Mouse (Mus musculus): Measurements from ENCODE around the gene Gm6583. TPM values are rescaled to one million over a fixed set of nuclear protein-coding genes. Genes with fewer than 3 reads are reported as not detected.

The Gm6583 gene
- polyA plus RNA-seq, 1 experiment from 2014 or later: 0.10 TPM

- H3K27me3 ChIP-seq: no peaks in the 10 kb centered on the region
- no peak overlapping the region for H3K27ac ChIP-seq (replicated peaks)
- no peak overlapping the region for H3K9ac ChIP-seq
- no peaks in the 10 kb centered on the region for H3K9me3 ChIP-seq
- no peak for ATAC-seq (ENCODE audit: low FRiP score, low read depth)
- no peak overlapping the region for H3K4me3 ChIP-seq
- H3K4me2 ChIP-seq: no peak overlapping the region
- H3K36me3 ChIP-seq: peaks cover 35% of the 10 kb centered on the region
- peaks cover 39% of the 10 kb centered on the region for H3K4me1 ChIP-seq (replicated peaks)
- WGBS: 84% methylated on average over 4 of the region's 4 CpGs
Measured at GRCm38 (mm10) chr5:112367338-112367737, 11.5 kb upstream of the Gm6583 start.

GRCm38 (mm10) chr5:112366879-112367278 is 11.0 kb upstream of the Gm6583 start:
- no peaks in the 10 kb centered on the region for H3K9me3 ChIP-seq
- ATAC-seq (ENCODE audit: low FRiP score, low read depth): no peak

GRCm38 (mm10) chr5:112364184-112364797 is 8.5 kb upstream of the Gm6583 start:
- Histone ChIP-seq H3K4me3 (no peak overlapping the region), H3K9ac (no peak overlapping the region), H3K9me3 (no peaks in the 10 kb centered on the region), H3K27ac (replicated peaks) (no peak overlapping the region), H3K4me1 (replicated peaks) (peaks cover 8% of the 10 kb centered on the region; the same call in 1 of the 2 replicates), H3K4me2 (no peak overlapping the region), H3K36me3 (peaks cover 35% of the 10 kb centered on the region; the same call in 1 of the 2 replicates), H3K27me3 (no peaks in the 10 kb centered on the region)
- 75% methylated on average over 10 of the region's 10 CpGs for WGBS
- ATAC-seq (ENCODE audit: low FRiP score, low read depth): no peak

More at GRCm38 (mm10) chr5:112366879-112367278, 11.0 kb upstream of the Gm6583 start:
- peaks cover 34% of the 10 kb centered on the region for H3K4me1 ChIP-seq (replicated peaks)
- H3K4me3 ChIP-seq: no peak overlapping the region
- H3K4me2 ChIP-seq: no peak overlapping the region
- 98% methylated on average over 6 of the region's 6 CpGs for WGBS
- peaks cover 40% of the 10 kb centered on the region for H3K36me3 ChIP-seq
- no peak overlapping the region for H3K27ac ChIP-seq (replicated peaks)
- no peak overlapping the region for H3K9ac ChIP-seq
- no peaks in the 10 kb centered on the region for H3K27me3 ChIP-seq

- Histone ChIP-seq H3K4me2 (no peak overlapping the region), H3K36me3 (peaks cover 32% of the 10 kb centered on the region), H3K4me3 (no peak overlapping the region), H3K4me1 (replicated peaks) (no peaks in the 10 kb centered on the region), H3K27me3 (no peaks in the 10 kb centered on the region), H3K9me3 (no peaks in the 10 kb centered on the region), H3K27ac (replicated peaks) (no peak overlapping the region), H3K9ac (no peak overlapping the region)
- no peak for ATAC-seq (ENCODE audit: low FRiP score, low read depth)
- 98% methylated on average over 3 of the region's 3 CpGs for WGBS
Measured at GRCm38 (mm10) chr5:112360077-112360476, 4.2 kb upstream of the Gm6583 start.

- Histone ChIP-seq H3K4me2 (no peak overlapping the region), H3K4me1 (replicated peaks) (no peaks in the 10 kb centered on the region), H3K4me3 (no peak overlapping the region), H3K9ac (no peak overlapping the region), H3K36me3 (peaks cover 32% of the 10 kb centered on the region), H3K27me3 (no peaks in the 10 kb centered on the region), H3K27ac (replicated peaks) (no peak overlapping the region), H3K9me3 (no peaks in the 10 kb centered on the region)
- ATAC-seq (ENCODE audit: low FRiP score, low read depth): no peak
- WGBS: 96% methylated on average over 4 of the region's 4 CpGs
Measured at GRCm38 (mm10) chr5:112359520-112359919, 3.7 kb upstream of the Gm6583 start.

- Histone ChIP-seq H3K4me1 (replicated peaks) (no peaks in the 10 kb centered on the region), H3K4me2 (no peak overlapping the region), H3K9me3 (no peaks in the 10 kb centered on the region), H3K4me3 (no peak overlapping the region), H3K27ac (replicated peaks) (no peak overlapping the region), H3K9ac (no peak overlapping the region), H3K36me3 (peaks cover 18% of the 10 kb centered on the region), H3K27me3 (no peaks in the 10 kb centered on the region)
- WGBS: 94% methylated on average over 9 of the region's 9 CpGs
- ATAC-seq (ENCODE audit: low FRiP score, low read depth): no peak
Measured at GRCm38 (mm10) chr5:112356322-112356721, 489 bp upstream of the Gm6583 start.

- H3K36me3 ChIP-seq: peaks cover 23% of the 10 kb centered on the region
- WGBS: 94% methylated on average over 6 of the region's 6 CpGs
- no peaks in the 10 kb centered on the region for H3K4me1 ChIP-seq (replicated peaks)
- H3K9me3 ChIP-seq: no peaks in the 10 kb centered on the region
- no peak overlapping the region for H3K4me3 ChIP-seq
- H3K4me2 ChIP-seq: no peak overlapping the region
- no peak overlapping the region for H3K27ac ChIP-seq (replicated peaks)
- ATAC-seq (ENCODE audit: low FRiP score, low read depth): no peak
- no peak overlapping the region for H3K9ac ChIP-seq
- no peaks in the 10 kb centered on the region for H3K27me3 ChIP-seq
Measured at GRCm38 (mm10) chr5:112355493-112355892, 340 bp downstream of the Gm6583 start.

GRCm38 (mm10) chr5:112349169-112349568 is 6.7 kb downstream of the Gm6583 start:
- Histone ChIP-seq H3K9ac (no peak overlapping the region), H3K36me3 (peaks cover 34% of the 10 kb centered on the region), H3K4me1 (replicated peaks) (peaks cover 25% of the 10 kb centered on the region), H3K9me3 (no peaks in the 10 kb centered on the region), H3K4me2 (no peak overlapping the region), H3K4me3 (no peak overlapping the region), H3K27me3 (no peaks in the 10 kb centered on the region), H3K27ac (replicated peaks) (no peak overlapping the region)
- no peak for ATAC-seq (ENCODE audit: low FRiP score, low read depth)
- 82% methylated on average over 8 of the region's 8 CpGs for WGBS

- H3K4me2 ChIP-seq: no peak overlapping the region
- no peak for ATAC-seq (ENCODE audit: low FRiP score, low read depth)
Measured at GRCm38 (mm10) chr5:112346211-112346965, 9.4 kb downstream of the Gm6583 start.

GRCm38 (mm10) chr5:112344092-112344960 is 11.5 kb downstream of the Gm6583 start:
- Histone ChIP-seq H3K4me3 (no peak overlapping the region), H3K36me3 (peaks cover 16% of the 10 kb centered on the region), H3K4me2 (no peak overlapping the region), H3K27ac (replicated peaks) (no peak overlapping the region), H3K27me3 (no peaks in the 10 kb centered on the region), H3K4me1 (replicated peaks) (peaks cover 47% of the 10 kb centered on the region), H3K9me3 (no peaks in the 10 kb centered on the region), H3K9ac (no peak overlapping the region)
- WGBS: 75% methylated on average over 6 of the region's 6 CpGs
- ATAC-seq (ENCODE audit: low FRiP score, low read depth): no peak

More at GRCm38 (mm10) chr5:112346211-112346965, 9.4 kb downstream of the Gm6583 start:
- H3K9me3 ChIP-seq: no peaks in the 10 kb centered on the region
- 83% methylated on average over 16 of the region's 16 CpGs for WGBS
- no peaks in the 10 kb centered on the region for H3K27me3 ChIP-seq
- H3K4me3 ChIP-seq: no peak overlapping the region
- peaks cover 47% of the 10 kb centered on the region for H3K4me1 ChIP-seq (replicated peaks)
- H3K27ac ChIP-seq (replicated peaks): no peak overlapping the region
- peaks cover 31% of the 10 kb centered on the region for H3K36me3 ChIP-seq
- no peak overlapping the region for H3K9ac ChIP-seq

- no peaks in the 10 kb centered on the region for H3K9me3 ChIP-seq
- peaks cover 47% of the 10 kb centered on the region for H3K4me1 ChIP-seq (replicated peaks)
- H3K27ac ChIP-seq (replicated peaks): peak overlapping the region; percentile 53
- H3K36me3 ChIP-seq: peaks cover 17% of the 10 kb centered on the region
- 0% methylated on average over 24 of the region's 24 CpGs for WGBS
- no peaks in the 10 kb centered on the region for H3K27me3 ChIP-seq
- ATAC-seq (ENCODE audit: low FRiP score, low read depth): peak; percentile 73
- peak overlapping the region; percentile 79 for H3K4me2 ChIP-seq
- peak overlapping the region; percentile 71 for H3K4me3 ChIP-seq
- peak overlapping the region; percentile 69 for H3K9ac ChIP-seq
Measured at GRCm38 (mm10) chr5:112343205-112343595, 12.6 kb downstream of the Gm6583 start.

Measured in hindbrain, embryonic 15.5 days (tissue).